Mouse (Mus musculus) CD4-positive, CD25-positive, alpha-beta regulatory T cell, adult 9 weeks (primary cell): ENCODE results near the gene Ccdc15. TPM values are rescaled to one million over a fixed set of nuclear protein-coding genes. Genes with fewer than 3 reads are reported as not detected.

ENCODE experiments used
- polyA plus RNA-seq: library from polyadenylated mRNA; unstranded; fragments of 100-300 nt; shearing (Covaris generic); gene quantifications from one replicate; pipeline ENCODE4 v1.2.1, GENCODE M21; 2017

The Ccdc15 gene
- polyA plus RNA-seq = 9.7 TPM

GRCm38 (mm10) chr9:37347988-37348642 is at the start of gene Ccdc15:
Gene Ccdc15 (minus strand): TSS chr9:37348432.

GRCm38 (mm10) chr9:37367301-37368080 is 19.3 kb upstream of the Ccdc15 start, which contains the start of gene Hepacam:
Gene Hepacam (plus strand): TSS chr9:37367351.

GRCm38 (mm10) chr9:37255149-37255888 is 92.9 kb downstream of the Ccdc15 start, which contains the start of gene Slc37a2:
Gene Slc37a2 (minus strand): TSS chr9:37255738.

Other genes with a start within 250 kb of the Ccdc15 start
- not detected for gene Pknox2, start 201.0 kb downstream of the Ccdc15 start, polyA plus RNA-seq
- gene Tmem218, start 140.2 kb downstream of the Ccdc15 start, polyA plus RNA-seq = 4.3 TPM
- gene Slc37a2, start 92.7 kb downstream of the Ccdc15 start, polyA plus RNA-seq = 5.2 TPM
- not detected for gene Hepacam, start 18.9 kb upstream of the Ccdc15 start, polyA plus RNA-seq
- gene Robo4, start 53.5 kb upstream of the Ccdc15 start, polyA plus RNA-seq = not detected
- gene Robo3, start 84.8 kb upstream of the Ccdc15 start, polyA plus RNA-seq = not detected
- 5.7 TPM for gene Msantd2, start 140.9 kb upstream of the Ccdc15 start, polyA plus RNA-seq
- not detected for gene Esam, start 179.6 kb upstream of the Ccdc15 start, polyA plus RNA-seq
- not detected for gene Vsig2, start 190.8 kb upstream of the Ccdc15 start, polyA plus RNA-seq
- 4.8 TPM for gene Nrgn, start 204.5 kb upstream of the Ccdc15 start, polyA plus RNA-seq
- 19.7 TPM for gene Siae, start 207.3 kb upstream of the Ccdc15 start, polyA plus RNA-seq